Mouse (Mus musculus) liver, adult 2 months (tissue): ENCODE results near the gene Smad1. TPM values are rescaled to one million over a fixed set of nuclear protein-coding genes. Genes with fewer than 3 reads are reported as not detected.

Source experiments
- DNase-seq: peaks from one replicate; pipeline ENCODE4 v3.0.0-alpha.2; 2011; ENCODE audit warnings: low read depth, low spot score; ENCODE audit errors: extremely low read depth
- H3K27ac ChIP-seq: fragments of 200-500 bp; replicated peaks from 2 replicates; pipeline ENCODE4 v1.5.1; 2012; ENCODE audit warnings: low read depth, mild to moderate bottlenecking, control low read depth, inconsistent platforms, low read length; ENCODE audit not compliant: insufficient read depth
- H3K27me3 ChIP-seq: fragments of 200-500 bp; 2 replicates; pipeline ENCODE4 v1.6.1; 2012; ENCODE audit warnings: mild to moderate bottlenecking, moderate library complexity, low read length, inconsistent platforms; ENCODE audit not compliant: control insufficient read depth, insufficient read depth
- H3K36me3 ChIP-seq: fragments of 200-500 bp; 2 replicates; pipeline ENCODE4 v1.6.1; 2012; ENCODE audit warnings: low read length, inconsistent platforms; ENCODE audit not compliant: control insufficient read depth, insufficient read depth
- H3K4me1 ChIP-seq: fragments of 200-500 bp; 2 replicates; pipeline ENCODE4 v1.6.1; 2011; ENCODE audit warnings: low read length; ENCODE audit not compliant: control insufficient read depth, insufficient read depth
- H3K4me3 ChIP-seq: fragments of 200-500 bp; 2 replicates; pipeline ENCODE4 v1.5.1; 2011; ENCODE audit warnings: low read depth, mild to moderate bottlenecking, control low read depth, low read length, moderate library complexity; ENCODE audit not compliant: insufficient read depth
- H3K79me2 ChIP-seq: fragments of 200-500 bp; 2 replicates; pipeline ENCODE4 v1.6.1; 2012; ENCODE audit warnings: inconsistent platforms, mild to moderate bottlenecking, low read length, moderate library complexity; ENCODE audit not compliant: control insufficient read depth, insufficient read depth
- H3K9ac ChIP-seq: fragments of 200-500 bp; 2 replicates; pipeline ENCODE4 v1.6.1; 2012; ENCODE audit warnings: low read depth, mild to moderate bottlenecking, control low read depth, inconsistent platforms, low read length
- CTCF ChIP-seq: fragments of 200-500 bp; IDR thresholded peaks from 2 replicates; pipeline ENCODE4 v1.5.1; 2011; ENCODE audit warnings: low read depth, low read length, control low read depth
- POLR2A ChIP-seq: fragments of 200-500 bp; IDR thresholded peaks from 2 replicates; pipeline ENCODE4 v1.6.1; 2011; ENCODE audit warnings: low read length, control low read depth; ENCODE audit not compliant: insufficient read depth; ENCODE audit errors: extremely low read depth
- WGBS: fragments of 180-500 bp; shearing (Covaris S2); methylation state at CpG from one replicate; pipeline ENCODE4 v1.1.7; 2018; 5-methylcytosine and 5-hydroxymethylcytosine counted together
- polyA plus RNA-seq: library from polyadenylated mRNA; depleted of rRNA; stranded (reverse); fragments of >200 nt; gene quantifications from 2 replicates; pipeline ENCODE4 v1.2.3, GENCODE M21; 2012; rRNA removed
- total RNA-seq: library from RNA; depleted of rRNA; stranded (reverse); fragments of >200 nt; gene quantifications from 2 replicates; pipeline ENCODE4 v1.2.3, GENCODE M21; 2014; rRNA removed

Smad1 gene
- total and polyA plus RNA-seq, 2 experiments, result 10.8 to 25.5 TPM

GRCm38 (mm10) chr8:79293841-79294240 is 105.5 kb downstream of the Smad1 start:
- H3K27me3 ChIP-seq, result no peaks in the 10 kb centered on the region
- no peaks in the 10 kb centered on the region for H3K36me3 ChIP-seq
- no peak overlapping the region for H3K9ac ChIP-seq
- no peak for TF ChIP-seq CTCF
- TF ChIP-seq POLR2A, result no peak
- DNase-seq, result peak; percentile 51
- H3K79me2 ChIP-seq, result peaks cover 14% of the 10 kb centered on the region; the same call in 1 of the 2 replicates
- H3K4me3 ChIP-seq, result peak overlapping the region; percentile 97; the same call in 1 of the 2 replicates
- WGBS, result 39% methylated on average over 3 of the region's 3 CpGs
- H3K27ac ChIP-seq, result no peak overlapping the region
- peaks cover 5% of the 10 kb centered on the region; the same call in 1 of the 2 replicates for H3K4me1 ChIP-seq

- no peak for DNase-seq
- TF ChIP-seq POLR2A (no peak), CTCF (no peak)
- Histone ChIP-seq H3K9ac (no peak overlapping the region), H3K4me1 (peaks cover 8% of the 10 kb centered on the region), H3K27me3 (no peaks in the 10 kb centered on the region), H3K36me3 (no peaks in the 10 kb centered on the region), H3K79me2 (peaks cover 14% of the 10 kb centered on the region; the same call in 1 of the 2 replicates), H3K27ac (no peak overlapping the region), H3K4me3 (no peak overlapping the region)
- WGBS, result 80% methylated on average over 3 of the region's 3 CpGs
Observed at GRCm38 (mm10) chr8:79292712-79293264, 106.5 kb downstream of the Smad1 start.

GRCm38 (mm10) chr8:79289592-79289991 is 109.7 kb downstream of the Smad1 start:
- no peaks in the 10 kb centered on the region for H3K27me3 ChIP-seq
- no peaks in the 10 kb centered on the region for H3K36me3 ChIP-seq
- TF ChIP-seq POLR2A, result no peak
- no peak for TF ChIP-seq CTCF
- DNase-seq, result peak; percentile 14
- H3K79me2 ChIP-seq, result peaks cover 14% of the 10 kb centered on the region; the same call in 1 of the 2 replicates
- H3K27ac ChIP-seq, result no peak overlapping the region
- no peak overlapping the region for H3K4me3 ChIP-seq
- peaks cover 8% of the 10 kb centered on the region for H3K4me1 ChIP-seq
- no peak overlapping the region for H3K9ac ChIP-seq
- WGBS, result 74% methylated on average over 5 of the region's 5 CpGs

- 15% methylated on average over 2 of the region's 2 CpGs for WGBS
- peak; percentile 75 for DNase-seq
- H3K27me3 ChIP-seq, result no peaks in the 10 kb centered on the region
- no peak for TF ChIP-seq CTCF
- TF ChIP-seq POLR2A, result no peak
- peaks cover 14% of the 10 kb centered on the region; the same call in 1 of the 2 replicates for H3K79me2 ChIP-seq
- no peak overlapping the region for H3K27ac ChIP-seq
- H3K4me1 ChIP-seq, result peaks cover 6% of the 10 kb centered on the region
- no peaks in the 10 kb centered on the region for H3K36me3 ChIP-seq
- H3K9ac ChIP-seq, result no peak overlapping the region
- no peak overlapping the region for H3K4me3 ChIP-seq
Observed at GRCm38 (mm10) chr8:79288681-79289080, 110.6 kb downstream of the Smad1 start.

Other genes with a start within 250 kb of the Smad1 start
- not detected in 2 replicates for gene 1700011L22Rik, start 150.9 kb downstream of the Smad1 start, total RNA-seq
- gene 1700011L22Rik, start 150.9 kb downstream of the Smad1 start, polyA plus RNA-seq, result not detected in 2 replicates
- gene Mmaa, start 104.6 kb downstream of the Smad1 start, total RNA-seq, result 7.7 and 9.0 TPM in 2 replicates
- 7.4 and 8.2 TPM in 2 replicates for gene Mmaa, start 104.6 kb downstream of the Smad1 start, polyA plus RNA-seq
- 19.2 and 20.2 TPM in 2 replicates for gene Otud4, start 240.1 kb upstream of the Smad1 start, total RNA-seq
- 8.6 and 9.4 TPM in 2 replicates for gene Otud4, start 240.1 kb upstream of the Smad1 start, polyA plus RNA-seq